Mouse (Mus musculus): Measurements from ENCODE around the gene Ddx54. TPM values are rescaled to one million over a fixed set of nuclear protein-coding genes. Genes with fewer than 3 reads are reported as not detected.

Gene Ddx54
- total RNA-seq, 1 experiment from 2014 or later: 50.5 TPM

GRCm38 (mm10) chr5:120647361-120647760 is 34.8 kb downstream of the Ddx54 start:
- DNase-seq: no peak

GRCm38 (mm10) chr5:120647814-120648491 is 35.4 kb downstream of the Ddx54 start:
- no peak for DNase-seq

GRCm38 (mm10) chr5:120648569-120649373 is 36.2 kb downstream of the Ddx54 start, which contains the start of gene Rasal1:
Gene Rasal1 (plus strand): TSS chr5:120648812.
- peak; percentile 81 for DNase-seq

- DNase-seq: no peak
These were observed 36.9 kb downstream of the Ddx54 start for GRCm38 (mm10) chr5:120649374-120649933.

- DNase-seq: no peak
These were observed 37.4 kb downstream of the Ddx54 start for GRCm38 (mm10) chr5:120649938-120650337.

GRCm38 (mm10) chr5:120651230-120651629 is 38.7 kb downstream of the Ddx54 start:
- DNase-seq: no peak

GRCm38 (mm10) chr5:120652915-120653701 is 40.6 kb downstream of the Ddx54 start:
- DNase-seq: no peak

- DNase-seq: no peak
These were observed 41.3 kb downstream of the Ddx54 start for GRCm38 (mm10) chr5:120653873-120654272.

GRCm38 (mm10) chr5:120656281-120656751 is 43.8 kb downstream of the Ddx54 start:
- no peak for DNase-seq

- DNase-seq: no peak
These were observed 48.3 kb downstream of the Ddx54 start for GRCm38 (mm10) chr5:120660816-120661215.

- no peak for DNase-seq
These were observed 52.3 kb downstream of the Ddx54 start for GRCm38 (mm10) chr5:120664888-120665287.

GRCm38 (mm10) chr5:120668761-120669160 is 56.2 kb downstream of the Ddx54 start:
- DNase-seq: no peak

- no peak for DNase-seq
These were observed 57.6 kb downstream of the Ddx54 start for GRCm38 (mm10) chr5:120670132-120670531.

GRCm38 (mm10) chr5:120671865-120672264 is 59.3 kb downstream of the Ddx54 start:
- no peak for DNase-seq

- DNase-seq: peak; percentile 74
These were observed 61.1 kb downstream of the Ddx54 start for GRCm38 (mm10) chr5:120673626-120674025.

- DNase-seq: no peak
These were observed 61.9 kb downstream of the Ddx54 start for GRCm38 (mm10) chr5:120674229-120675145.

- no peak for DNase-seq
These were observed 65.0 kb downstream of the Ddx54 start for GRCm38 (mm10) chr5:120677516-120677915.
